ENCODE assay signal across 7 mouse cellular contexts in genomic region chr12:21318143-21318895, GRCm38 (mm10). TPM values are rescaled to one million over a fixed set of nuclear protein-coding genes. Genes with fewer than 3 reads are reported as not detected.
DNase-seq lines count a peak whose midpoint lies in the region; ATAC-seq and TF ChIP-seq lines count a peak whose summit lies in the region.

No protein-coding gene starts in this region.

- peak; percentile 81 for TF ChIP-seq CTCF in lung, embryonic 14.5 days (IDR thresholded peaks at IDR 0.05; ENCODE audit: low read depth)

- ATAC-seq in inflammation-experienced regulatory T-cells, adult 6 months, result peak; percentile 58
- ATAC-seq in lung, embryonic 14.5 days (ENCODE audit: insufficient read depth), result no peak

- H3K9me3 ChIP-seq in lung, embryonic 14.5 days (ENCODE audit: low read depth, low read length), result no peaks in the 10 kb centered on the region

- 78% methylated on average over 12 of the region's 12 CpGs for WGBS in lung, embryonic 14.5 days

- no peak overlapping the region for H3K4me3 ChIP-seq in lung, embryonic 14.5 days (ENCODE audit: low read depth, low read length)

- 0 out of 2 replicates have a peak, but pooled peaks cover 3% of the 10 kb centered on the region for H3K4me1 ChIP-seq in lung, embryonic 14.5 days (ENCODE audit: insufficient read depth)

- peaks cover 57% of the 10 kb centered on the region for H3K36me3 ChIP-seq in lung, embryonic 14.5 days (ENCODE audit: insufficient read depth)

- H3K4me2 ChIP-seq in lung, embryonic 14.5 days, result no peak overlapping the region

- H3K9ac ChIP-seq in lung, embryonic 14.5 days, result no peak overlapping the region

- DNase-seq in urinary bladder, postnatal 14 days (ENCODE audit: low spot score), result peak; percentile 73
- DNase-seq in urinary bladder, adult 2 months (ENCODE audit: low spot score), result no peak
- DNase-seq in adrenal gland, adult 2 months, result peak; percentile 57
- peak; percentile 39 for DNase-seq in embryo, embryonic 11.5 days (ENCODE audit: low read depth, low spot score)
- peak; percentile 82 for DNase-seq in lung, embryonic 14.5 days
- peak; percentile 63 for DNase-seq in right cerebral cortex, postnatal 25 days

- no peak overlapping the region for H3K27ac ChIP-seq in lung, embryonic 14.5 days (ENCODE audit: low read depth)

- H3K27me3 ChIP-seq in lung, embryonic 14.5 days (ENCODE audit: insufficient read depth, low read length), result no peaks in the 10 kb centered on the region

RNA-seq across cellular contexts. Expression of gene Iah1, which starts 2.1 kb away (rescaled TPM):
- 106 and 150 TPM in 2 replicates for polyA plus RNA-seq in urinary bladder, adult 2 months (2012; rRNA removed)
- 10 to 100 TPM; 61.2 to 65.0 TPM for total RNA-seq in adrenal gland, adult 2 months (2021)
- 68.7 and 108 TPM in 2 replicates for polyA plus RNA-seq in adrenal gland, adult 2 months (2012; rRNA removed)
- 10 to 100 TPM; 43.6 to 48.9 (median 46.6) TPM for polyA plus RNA-seq in inflammation-experienced regulatory T-cells, adult 6 months (2017; shearing (Covaris generic))
- polyA plus RNA-seq in lung, embryonic 14.5 days (2014; fragmentation: Nextera tagmentation; extraction: Ambion mirVana), result 57.1 and 58.8 TPM in 2 replicates

RNA-seq across cellular contexts. Expression of gene Itgb1bp1, which starts 32.2 kb away (rescaled TPM):
- polyA plus RNA-seq in urinary bladder, adult 2 months (2012; rRNA removed), result 34.5 and 34.6 TPM in 2 replicates
- total RNA-seq in adrenal gland, adult 2 months (2021), result 10 to 100 TPM; 82.2 to 97.0 TPM
- 12.6 and 18.8 TPM in 2 replicates for polyA plus RNA-seq in adrenal gland, adult 2 months (2012; rRNA removed)
- 100 to 1,000 TPM in 1 of 3 experiments, 10 to 100 TPM in 2; 70.2 to 102 (median 87.2) TPM for polyA plus RNA-seq in inflammation-experienced regulatory T-cells, adult 6 months (2017; shearing (Covaris generic))
- polyA plus RNA-seq in lung, embryonic 14.5 days (2014; fragmentation: Nextera tagmentation; extraction: Ambion mirVana), result 49.2 and 51.4 TPM in 2 replicates

RNA-seq across cellular contexts. Expression of gene Cpsf3, which starts 33.1 kb away (rescaled TPM):
- polyA plus RNA-seq in urinary bladder, adult 2 months (2012; rRNA removed), result 46.1 and 52.6 TPM in 2 replicates
- total RNA-seq in adrenal gland, adult 2 months (2021), result 10 to 100 TPM; 63.9 to 67.1 TPM
- polyA plus RNA-seq in adrenal gland, adult 2 months (2012; rRNA removed), result 12.9 and 21.2 TPM in 2 replicates
- polyA plus RNA-seq in inflammation-experienced regulatory T-cells, adult 6 months (2017; shearing (Covaris generic)), result 100 to 1,000 TPM; 105 to 138 (median 128) TPM
- 106 and 108 TPM in 2 replicates for polyA plus RNA-seq in lung, embryonic 14.5 days (2014; fragmentation: Nextera tagmentation; extraction: Ambion mirVana)

RNA-seq across cellular contexts. Expression of gene Adam17, which starts 55.1 kb away (rescaled TPM):
- 26.5 and 28.8 TPM in 2 replicates for polyA plus RNA-seq in urinary bladder, adult 2 months (2012; rRNA removed)
- 10 to 100 TPM; 40.2 to 43.8 TPM for total RNA-seq in adrenal gland, adult 2 months (2021)
- 11.7 and 25.9 TPM in 2 replicates for polyA plus RNA-seq in adrenal gland, adult 2 months (2012; rRNA removed)
- 10 to 100 TPM; 47.3 to 68.0 (median 67.7) TPM for polyA plus RNA-seq in inflammation-experienced regulatory T-cells, adult 6 months (2017; shearing (Covaris generic))
- polyA plus RNA-seq in lung, embryonic 14.5 days (2014; fragmentation: Nextera tagmentation; extraction: Ambion mirVana), result 45.5 and 50.3 TPM in 2 replicates
